Mouse (Mus musculus): Measurements from ENCODE around the gene Sfxn1. TPM values are rescaled to one million over a fixed set of nuclear protein-coding genes. Genes with fewer than 3 reads are reported as not detected.

Gene Sfxn1
- total and polyA plus RNA-seq, 2 experiments from 2014 or later: 8.8 to 13.6 TPM

- ATAC-seq (ENCODE audit: insufficient read depth, low read depth) (no peak), DNase-seq (ENCODE audit: low spot score) (no peak)
- peaks cover 6% of the 10 kb centered on the region; the same call in 1 of the 2 replicates for H3K4me1 ChIP-seq (ENCODE audit: control insufficient read depth, insufficient read depth)
- no peaks in the 10 kb centered on the region for H3K9me3 ChIP-seq (replicated peaks; ENCODE audit: control insufficient read depth, low read length)
- peak overlapping the region; percentile 87 for H3K27ac ChIP-seq (ENCODE audit: low read depth)
- H3K27me3 ChIP-seq (ENCODE audit: control insufficient read depth, insufficient read depth, low read length): no peaks in the 10 kb centered on the region
- WGBS: 28% methylated on average over 10 of the region's 10 CpGs
- TF ChIP-seq CTCF (IDR thresholded peaks at IDR 0.05; ENCODE audit: low read depth) (no peak), EP300 (IDR thresholded peaks at IDR 0.05; ENCODE audit: low read depth) (no peak)
- peak overlapping the region; percentile 79 for H3K4me2 ChIP-seq (ENCODE audit: low read depth, low read length)
- peak overlapping the region; percentile 76; the same call in 1 of the 2 replicates for H3K9ac ChIP-seq (replicated peaks; ENCODE audit: low read depth, low read length)
- no peaks in the 10 kb centered on the region for H3K36me3 ChIP-seq (replicated peaks; ENCODE audit: control insufficient read depth, insufficient read depth, low read length)
- H3K4me3 ChIP-seq (ENCODE audit: low read depth, low read length): peak overlapping the region; percentile 85
These were observed 923 bp downstream of the Sfxn1 start for GRCm38 (mm10) chr13:54072526-54073057.

DNA sequence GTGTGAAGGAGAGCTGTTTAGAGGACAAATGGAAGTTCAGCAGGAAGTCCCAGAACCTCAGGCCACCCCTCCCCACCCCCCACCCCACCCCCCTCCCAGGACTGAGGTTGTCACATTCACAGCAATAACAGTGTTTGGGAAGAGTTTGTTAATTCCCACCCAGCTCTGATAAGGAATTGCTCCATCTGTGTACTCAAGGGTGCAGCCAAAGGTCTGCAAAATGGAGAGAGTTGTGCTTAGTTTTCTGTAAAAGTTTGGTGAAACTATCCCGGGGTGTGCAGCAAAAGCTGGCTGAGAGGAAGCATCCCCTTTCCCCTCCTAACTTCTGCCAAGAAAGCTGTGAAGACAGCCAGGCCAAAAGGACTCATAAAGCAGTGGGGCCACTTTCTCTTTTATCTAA, 1.4 kb downstream of the Sfxn1 start:
- H3K9me3 ChIP-seq (replicated peaks; ENCODE audit: control insufficient read depth, low read length): no peaks in the 10 kb centered on the region
- H3K27ac ChIP-seq (ENCODE audit: low read depth): peak overlapping the region; percentile 87
- H3K4me2 ChIP-seq (ENCODE audit: low read depth, low read length): peak overlapping the region; percentile 79
- TF ChIP-seq EP300 (IDR thresholded peaks at IDR 0.05; ENCODE audit: low read depth): no peak
- no peak for TF ChIP-seq CTCF (IDR thresholded peaks at IDR 0.05; ENCODE audit: low read depth)
- H3K4me1 ChIP-seq (ENCODE audit: control insufficient read depth, insufficient read depth): peaks cover 9% of the 10 kb centered on the region; the same call in 1 of the 2 replicates
- no peak overlapping the region for H3K9ac ChIP-seq (replicated peaks; ENCODE audit: low read depth, low read length)
- no peaks in the 10 kb centered on the region for H3K36me3 ChIP-seq (replicated peaks; ENCODE audit: control insufficient read depth, insufficient read depth, low read length)
- no peak overlapping the region for H3K4me3 ChIP-seq (ENCODE audit: low read depth, low read length)
- DNase-seq (ENCODE audit: low spot score): peak; percentile 56
- 13% methylated on average over 1 of the region's 1 CpGs for WGBS
- no peaks in the 10 kb centered on the region for H3K27me3 ChIP-seq (ENCODE audit: control insufficient read depth, insufficient read depth, low read length)
- ATAC-seq (ENCODE audit: insufficient read depth, low read depth): no peak

- Histone ChIP-seq H3K27me3 (ENCODE audit: control insufficient read depth, insufficient read depth, low read length) (no peaks in the 10 kb centered on the region), H3K9me3 (replicated peaks; ENCODE audit: control insufficient read depth, low read length) (no peaks in the 10 kb centered on the region), H3K9ac (replicated peaks; ENCODE audit: low read depth, low read length) (no peak overlapping the region), H3K4me3 (ENCODE audit: low read depth, low read length) (no peak overlapping the region), H3K4me1 (ENCODE audit: control insufficient read depth, insufficient read depth) (peaks cover 9% of the 10 kb centered on the region; the same call in 1 of the 2 replicates), H3K36me3 (replicated peaks; ENCODE audit: control insufficient read depth, insufficient read depth, low read length) (no peaks in the 10 kb centered on the region), H3K4me2 (ENCODE audit: low read depth, low read length) (no peak overlapping the region), H3K27ac (ENCODE audit: low read depth) (peak overlapping the region; percentile 87; the same call in 1 of the 2 replicates)
- 59% methylated on average over 2 of the region's 2 CpGs for WGBS
- ATAC-seq (ENCODE audit: insufficient read depth, low read depth) (no peak), DNase-seq (ENCODE audit: low spot score) (no peak)
- no peak for TF ChIP-seq CTCF (IDR thresholded peaks at IDR 0.05; ENCODE audit: low read depth)
- TF ChIP-seq EP300 (IDR thresholded peaks at IDR 0.05; ENCODE audit: low read depth): no peak
These were observed 1.8 kb downstream of the Sfxn1 start for GRCm38 (mm10) chr13:54073491-54073890.

- WGBS: 83% methylated on average over 2 of the region's 2 CpGs
- no peak overlapping the region for H3K27ac ChIP-seq (ENCODE audit: low read depth)
- H3K36me3 ChIP-seq (replicated peaks; ENCODE audit: control insufficient read depth, insufficient read depth, low read length): no peaks in the 10 kb centered on the region
- H3K4me2 ChIP-seq (ENCODE audit: low read depth, low read length): no peak overlapping the region
- no peak for DNase-seq (ENCODE audit: low spot score)
- no peak overlapping the region for H3K4me3 ChIP-seq (ENCODE audit: low read depth, low read length)
- no peak overlapping the region for H3K9ac ChIP-seq (replicated peaks; ENCODE audit: low read depth, low read length)
- H3K4me1 ChIP-seq (ENCODE audit: control insufficient read depth, insufficient read depth): peaks cover 18% of the 10 kb centered on the region
- H3K27me3 ChIP-seq (ENCODE audit: control insufficient read depth, insufficient read depth, low read length): no peaks in the 10 kb centered on the region
- TF ChIP-seq EP300 (IDR thresholded peaks at IDR 0.05; ENCODE audit: low read depth): no peak
- no peaks in the 10 kb centered on the region for H3K9me3 ChIP-seq (replicated peaks; ENCODE audit: control insufficient read depth, low read length)
- no peak for ATAC-seq (ENCODE audit: insufficient read depth, low read depth)
These were observed 3.7 kb downstream of the Sfxn1 start for GRCm38 (mm10) chr13:54075416-54075815.

- no peak for TF ChIP-seq CTCF (IDR thresholded peaks at IDR 0.05; ENCODE audit: low read depth)
- TF ChIP-seq EP300 (IDR thresholded peaks at IDR 0.05; ENCODE audit: low read depth): no peak
- ATAC-seq (ENCODE audit: insufficient read depth, low read depth): no peak
- H3K27me3 ChIP-seq (ENCODE audit: control insufficient read depth, insufficient read depth, low read length): no peaks in the 10 kb centered on the region
- no peak overlapping the region for H3K4me2 ChIP-seq (ENCODE audit: low read depth, low read length)
- no peaks in the 10 kb centered on the region for H3K9me3 ChIP-seq (replicated peaks; ENCODE audit: control insufficient read depth, low read length)
- 74% methylated on average over 6 of the region's 6 CpGs for WGBS
- no peak overlapping the region for H3K4me3 ChIP-seq (ENCODE audit: low read depth, low read length)
- H3K9ac ChIP-seq (replicated peaks; ENCODE audit: low read depth, low read length): no peak overlapping the region
- H3K36me3 ChIP-seq (replicated peaks; ENCODE audit: control insufficient read depth, insufficient read depth, low read length): no peaks in the 10 kb centered on the region
- H3K4me1 ChIP-seq (ENCODE audit: control insufficient read depth, insufficient read depth): peaks cover 18% of the 10 kb centered on the region
- DNase-seq (ENCODE audit: low spot score): no peak
- no peak overlapping the region for H3K27ac ChIP-seq (ENCODE audit: low read depth)
These were observed 4.4 kb downstream of the Sfxn1 start for GRCm38 (mm10) chr13:54076051-54076450.
